Mouse (Mus musculus) limb, embryonic 13.5 days (tissue): ENCODE measurements around the gene Syt16. TPM values are rescaled to one million over a fixed set of nuclear protein-coding genes. Genes with fewer than 3 reads are reported as not detected.

Experiments used
- ATAC-seq: fragments of 200-750 bp; cut with Nextera tagmentation; 2 replicates; pipeline ENCODE4 v1.8.0; 2017; ENCODE audit warnings: low read depth, moderate number of reproducible peaks, moderate TSS enrichment; ENCODE audit not compliant: low FRiP score
- H3K27ac ChIP-seq: fragments of 300-500 bp; sonication (generic); 2 replicates; pipeline ENCODE4 v1.5.1; 2015; ENCODE audit warnings: inconsistent platforms, mild to moderate bottlenecking, moderate library complexity
- H3K27me3 ChIP-seq: fragments of 300-500 bp; sonication (generic); 2 replicates; pipeline ENCODE4 v1.6.1; 2015; ENCODE audit warnings: mild to moderate bottlenecking, inconsistent platforms
- H3K36me3 ChIP-seq: fragments of 300-500 bp; sonication (generic); 2 replicates; pipeline ENCODE4 v1.6.1; 2015; ENCODE audit warnings: inconsistent platforms, mild to moderate bottlenecking, moderate library complexity
- H3K4me1 ChIP-seq: fragments of 300-500 bp; sonication (generic); 2 replicates; pipeline ENCODE4 v1.6.1; 2015; ENCODE audit warnings: inconsistent platforms
- H3K4me2 ChIP-seq: fragments of 300-500 bp; sonication (generic); replicated peaks from 2 replicates; pipeline ENCODE4 v1.6.1; 2015; ENCODE audit warnings: inconsistent platforms, mild to moderate bottlenecking, moderate library complexity
- H3K4me3 ChIP-seq: fragments of 300-500 bp; sonication (generic); 2 replicates; pipeline ENCODE4 v1.5.1; 2015; ENCODE audit warnings: moderate library complexity, mild to moderate bottlenecking, inconsistent platforms
- H3K9ac ChIP-seq: fragments of 300-500 bp; sonication (generic); 2 replicates; pipeline ENCODE4 v1.6.1; 2015; ENCODE audit warnings: mild to moderate bottlenecking, inconsistent platforms
- H3K9me3 ChIP-seq: fragments of 300-500 bp; sonication (generic); 2 replicates; pipeline ENCODE4 v1.6.1; 2016; ENCODE audit warnings: inconsistent platforms
- WGBS: fragments of 180-500 bp; shearing (Covaris S2); methylation state at CpG from one replicate; pipeline ENCODE4 v1.1.7; 2015; 5-methylcytosine and 5-hydroxymethylcytosine counted together
- polyA plus RNA-seq: library from polyadenylated mRNA; unstranded; fragments of >200 nt; fragmentation: Nextera tagmentation; extraction: Ambion mirVana; gene quantifications from 2 replicates; pipeline ENCODE4 v1.2.1, GENCODE M21; 2015

The Syt16 gene
- polyA plus RNA-seq, 1 experiment from 2014 or later, result 6.3 TPM

DNA sequence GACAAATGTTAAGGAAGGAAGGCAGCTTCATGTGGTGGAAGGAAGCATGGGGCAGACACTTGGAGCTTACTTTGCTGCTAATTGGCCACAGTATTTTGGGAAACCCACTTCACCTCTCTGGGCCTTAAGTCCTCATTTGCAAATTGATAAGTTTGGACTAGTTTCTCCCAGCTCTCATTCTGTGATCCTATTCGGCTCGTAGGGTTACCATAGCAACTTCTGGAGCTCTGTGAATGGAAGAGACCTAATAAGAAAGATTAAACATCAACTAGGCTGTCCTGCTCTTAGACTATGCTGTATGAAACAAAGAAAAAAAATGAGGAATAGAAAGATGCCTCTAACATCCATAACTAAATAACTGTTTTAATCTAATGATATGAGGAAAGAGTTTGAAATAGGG, 134.3 kb downstream of the Syt16 start:
- no peak for ATAC-seq
- WGBS, result 79% methylated on average over 2 of the region's 2 CpGs

GRCm38 (mm10) chr12:74142147-74142546, 144.7 kb downstream of the Syt16 start:
- no peak for ATAC-seq
- H3K9ac ChIP-seq, result no peak overlapping the region
- H3K36me3 ChIP-seq, result no peaks in the 10 kb centered on the region
- no peak overlapping the region for H3K27ac ChIP-seq
- H3K27me3 ChIP-seq, result no peaks in the 10 kb centered on the region
- 75% methylated on average over 7 of the region's 7 CpGs for WGBS
- no peaks in the 10 kb centered on the region for H3K4me1 ChIP-seq
- no peaks in the 10 kb centered on the region for H3K9me3 ChIP-seq
- H3K4me2 ChIP-seq, result no peak overlapping the region
- H3K4me3 ChIP-seq, result no peak overlapping the region

More for the DNA sequence above, 134.3 kb downstream of the Syt16 start:
- no peaks in the 10 kb centered on the region for H3K9me3 ChIP-seq
- no peak overlapping the region for H3K4me3 ChIP-seq
- H3K4me2 ChIP-seq, result no peak overlapping the region
- H3K27me3 ChIP-seq, result no peaks in the 10 kb centered on the region
- no peak overlapping the region for H3K9ac ChIP-seq
- H3K27ac ChIP-seq, result no peak overlapping the region
- no peaks in the 10 kb centered on the region for H3K4me1 ChIP-seq
- H3K36me3 ChIP-seq, result no peaks in the 10 kb centered on the region

- 61% methylated on average over 5 of the region's 5 CpGs for whole genome bisulfite sequencing
- Histone ChIP-seq H3K9me3 (no peaks in the 10 kb centered on the region), H3K36me3 (no peaks in the 10 kb centered on the region), H3K9ac (no peak overlapping the region), H3K4me3 (no peak overlapping the region), H3K27me3 (no peaks in the 10 kb centered on the region), H3K4me1 (no peaks in the 10 kb centered on the region), H3K4me2 (no peak overlapping the region), H3K27ac (no peak overlapping the region)
- ATAC-seq, result no peak
Measured at GRCm38 (mm10) chr12:74144385-74144784, 146.9 kb downstream of the Syt16 start.

GRCm38 (mm10) chr12:74160791-74161190, 163.3 kb downstream of the Syt16 start:
- Histone ChIP-seq H3K9me3 (no peaks in the 10 kb centered on the region), H3K36me3 (no peaks in the 10 kb centered on the region), H3K9ac (no peak overlapping the region), H3K4me3 (no peak overlapping the region), H3K27ac (no peak overlapping the region), H3K27me3 (no peaks in the 10 kb centered on the region), H3K4me2 (no peak overlapping the region), H3K4me1 (no peaks in the 10 kb centered on the region)
- no peak for ATAC-seq
- 71% methylated on average over 3 of the region's 3 CpGs for WGBS

DNA sequence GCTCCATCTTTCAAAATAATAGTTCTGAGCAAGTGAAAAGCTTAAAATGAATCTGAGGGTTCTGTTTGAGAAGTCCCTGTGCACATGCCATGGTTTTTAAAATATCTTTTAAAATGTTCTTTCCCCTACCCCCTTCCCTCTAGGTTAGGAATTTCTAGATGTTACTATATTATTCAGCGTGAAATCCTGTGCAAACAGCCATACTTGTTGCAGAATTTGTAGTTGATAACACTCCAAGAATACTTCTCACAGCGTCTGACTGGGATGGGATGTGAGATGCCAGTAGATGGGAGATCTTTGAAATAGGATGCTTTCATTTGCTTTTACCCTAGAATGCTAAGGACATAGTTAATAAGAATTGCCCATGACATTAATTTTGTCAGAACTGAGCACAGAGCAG, 165.6 kb downstream of the Syt16 start:
- H3K4me1 ChIP-seq, result no peaks in the 10 kb centered on the region
- WGBS, result 82% methylated on average over 2 of the region's 2 CpGs

GRCm38 (mm10) chr12:74171257-74171656, 173.8 kb downstream of the Syt16 start:
- Histone ChIP-seq H3K4me3 (no peak overlapping the region), H3K36me3 (no peaks in the 10 kb centered on the region), H3K9me3 (no peaks in the 10 kb centered on the region), H3K27ac (no peak overlapping the region), H3K9ac (no peak overlapping the region), H3K4me1 (no peaks in the 10 kb centered on the region), H3K27me3 (no peaks in the 10 kb centered on the region), H3K4me2 (no peak overlapping the region)
- 75% methylated on average over 1 of the region's 1 CpGs for WGBS
- no peak for ATAC-seq

More for the DNA sequence above, 165.6 kb downstream of the Syt16 start:
- no peak for ATAC-seq
- H3K9me3 ChIP-seq, result no peaks in the 10 kb centered on the region
- no peaks in the 10 kb centered on the region for H3K36me3 ChIP-seq
- no peak overlapping the region for H3K4me2 ChIP-seq
- H3K27ac ChIP-seq, result no peak overlapping the region
- H3K9ac ChIP-seq, result no peak overlapping the region
- H3K27me3 ChIP-seq, result no peaks in the 10 kb centered on the region
- no peak overlapping the region for H3K4me3 ChIP-seq

DNA sequence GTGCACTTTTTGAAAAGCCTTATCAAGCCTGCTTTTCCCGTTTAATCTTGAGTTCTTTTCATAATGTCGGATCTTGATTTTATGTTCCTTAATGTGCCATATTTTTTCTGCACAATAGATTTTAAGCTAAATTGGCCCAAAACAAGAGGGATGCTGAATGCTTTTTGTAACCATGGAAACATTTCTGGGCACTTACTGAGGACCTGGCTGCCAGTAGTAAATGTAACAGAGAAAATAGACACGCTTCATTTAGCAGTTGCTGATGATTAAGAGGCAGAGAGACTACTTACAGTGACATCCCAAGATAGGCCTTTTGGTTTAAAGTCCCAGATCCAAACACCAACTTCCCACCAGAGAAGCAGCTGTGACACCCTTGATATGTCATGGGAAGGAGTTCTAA, 176.4 kb downstream of the Syt16 start:
- Histone ChIP-seq H3K27ac (no peak overlapping the region), H3K9me3 (no peaks in the 10 kb centered on the region), H3K27me3 (no peaks in the 10 kb centered on the region), H3K4me2 (no peak overlapping the region), H3K4me3 (no peak overlapping the region), H3K4me1 (no peaks in the 10 kb centered on the region), H3K36me3 (no peaks in the 10 kb centered on the region), H3K9ac (no peak overlapping the region)
- whole genome bisulfite sequencing, result 80% methylated on average over 3 of the region's 3 CpGs
- ATAC-seq, result no peak

GRCm38 (mm10) chr12:74184596-74184995, 187.1 kb downstream of the Syt16 start:
- ATAC-seq, result no peak
- H3K27ac ChIP-seq, result no peak overlapping the region
- H3K4me2 ChIP-seq, result peak overlapping the region; percentile 24
- H3K27me3 ChIP-seq, result no peaks in the 10 kb centered on the region
- 67% methylated on average over 17 of the region's 17 CpGs for WGBS
- H3K36me3 ChIP-seq, result no peaks in the 10 kb centered on the region
- peaks cover 6% of the 10 kb centered on the region; the same call in 1 of the 2 replicates for H3K9me3 ChIP-seq
- H3K9ac ChIP-seq, result no peak overlapping the region
- no peaks in the 10 kb centered on the region for H3K4me1 ChIP-seq
- H3K4me3 ChIP-seq, result no peak overlapping the region

- Histone ChIP-seq H3K4me2 (no peak overlapping the region), H3K27me3 (no peaks in the 10 kb centered on the region), H3K4me3 (no peak overlapping the region), H3K36me3 (no peaks in the 10 kb centered on the region), H3K9ac (no peak overlapping the region), H3K4me1 (no peaks in the 10 kb centered on the region), H3K9me3 (peaks cover 6% of the 10 kb centered on the region; the same call in 1 of the 2 replicates), H3K27ac (no peak overlapping the region)
- ATAC-seq, result no peak
- 72% methylated on average over 11 of the region's 11 CpGs for WGBS
Measured at GRCm38 (mm10) chr12:74188243-74188785, 190.9 kb downstream of the Syt16 start.

GRCm38 (mm10) chr12:74188815-74189214, 191.4 kb downstream of the Syt16 start:
- peaks cover 6% of the 10 kb centered on the region; the same call in 1 of the 2 replicates for H3K9me3 ChIP-seq

GRCm38 (mm10) chr12:74189840-74190239, 192.4 kb downstream of the Syt16 start:
- no peak overlapping the region for H3K4me3 ChIP-seq
- H3K36me3 ChIP-seq, result no peaks in the 10 kb centered on the region

More at GRCm38 (mm10) chr12:74188815-74189214, 191.4 kb downstream of the Syt16 start:
- H3K36me3 ChIP-seq, result no peaks in the 10 kb centered on the region
- no peak overlapping the region for H3K4me3 ChIP-seq
- H3K4me2 ChIP-seq, result no peak overlapping the region
- 65% methylated on average over 7 of the region's 7 CpGs for WGBS
- H3K27me3 ChIP-seq, result no peaks in the 10 kb centered on the region
- no peak overlapping the region for H3K9ac ChIP-seq
- H3K4me1 ChIP-seq, result no peaks in the 10 kb centered on the region
- no peak for ATAC-seq
- no peak overlapping the region for H3K27ac ChIP-seq

GRCm38 (mm10) chr12:74190297-74190696, 192.8 kb downstream of the Syt16 start:
- H3K4me1 ChIP-seq, result no peaks in the 10 kb centered on the region
- no peak overlapping the region for H3K4me2 ChIP-seq
- no peak overlapping the region for H3K9ac ChIP-seq
- no peaks in the 10 kb centered on the region for H3K27me3 ChIP-seq
- H3K27ac ChIP-seq, result no peak overlapping the region
- no peaks in the 10 kb centered on the region for H3K9me3 ChIP-seq
- no peak overlapping the region for H3K4me3 ChIP-seq
- no peaks in the 10 kb centered on the region for H3K36me3 ChIP-seq
- ATAC-seq, result no peak
- WGBS, result 84% methylated on average over 5 of the region's 5 CpGs

More at GRCm38 (mm10) chr12:74189840-74190239, 192.4 kb downstream of the Syt16 start:
- Histone ChIP-seq H3K27me3 (no peaks in the 10 kb centered on the region), H3K4me2 (no peak overlapping the region), H3K27ac (no peak overlapping the region), H3K4me1 (no peaks in the 10 kb centered on the region), H3K9ac (no peak overlapping the region), H3K9me3 (no peaks in the 10 kb centered on the region)
- ATAC-seq, result no peak
- 84% methylated on average over 4 of the region's 4 CpGs for WGBS

- no peak overlapping the region for H3K27ac ChIP-seq
- H3K9ac ChIP-seq, result no peak overlapping the region
- no peak overlapping the region for H3K4me2 ChIP-seq
- H3K9me3 ChIP-seq, result no peaks in the 10 kb centered on the region
- H3K4me1 ChIP-seq, result no peaks in the 10 kb centered on the region
- H3K36me3 ChIP-seq, result no peaks in the 10 kb centered on the region
- H3K27me3 ChIP-seq, result no peaks in the 10 kb centered on the region
- no peak for ATAC-seq
- H3K4me3 ChIP-seq, result no peak overlapping the region
- 91% methylated on average over 4 of the region's 4 CpGs for WGBS
Measured at GRCm38 (mm10) chr12:74192552-74192951, 195.1 kb downstream of the Syt16 start.
